Mouse (Mus musculus): ENCODE results near the gene Lrrc74b.
"Not testable (repeated sequence)": the region's sequence is repeated elsewhere in the genome, so short reads cannot be mapped to it uniquely, and the experiment has no call there.

Gene Lrrc74b

GRCm38 (mm10) chr16:17552837-17553236 is 8.2 kb downstream of the Lrrc74b start:
- DNase-seq (ENCODE audit: low spot score): no peak

GRCm38 (mm10) chr16:17542632-17543031 is 18.4 kb downstream of the Lrrc74b start:
- DNase-seq (ENCODE audit: low spot score): no peak

DNA sequence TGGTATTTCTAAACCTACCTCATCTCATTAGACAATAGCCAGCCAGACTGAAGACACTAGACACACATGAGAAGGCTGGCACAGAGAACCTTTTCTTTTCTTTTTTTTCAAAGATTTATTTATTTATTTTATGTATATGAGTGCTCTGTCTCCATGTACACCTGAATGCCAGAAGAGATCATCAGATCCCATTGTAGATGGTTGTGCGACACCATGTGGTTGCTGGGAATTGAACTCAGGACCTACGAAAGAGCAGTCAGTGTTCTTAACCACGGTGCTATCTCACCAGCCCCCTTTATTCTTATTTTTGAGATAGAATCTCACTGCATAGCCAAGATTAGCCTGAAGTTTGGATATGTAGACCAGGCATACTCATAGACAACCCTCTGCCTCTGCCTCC is 24.5 kb downstream of the Lrrc74b start:
- no peak for DNase-seq (ENCODE audit: low spot score)

GRCm38 (mm10) chr16:17532676-17533329 is 28.2 kb downstream of the Lrrc74b start:
- DNase-seq (ENCODE audit: low spot score): no peak

DNA sequence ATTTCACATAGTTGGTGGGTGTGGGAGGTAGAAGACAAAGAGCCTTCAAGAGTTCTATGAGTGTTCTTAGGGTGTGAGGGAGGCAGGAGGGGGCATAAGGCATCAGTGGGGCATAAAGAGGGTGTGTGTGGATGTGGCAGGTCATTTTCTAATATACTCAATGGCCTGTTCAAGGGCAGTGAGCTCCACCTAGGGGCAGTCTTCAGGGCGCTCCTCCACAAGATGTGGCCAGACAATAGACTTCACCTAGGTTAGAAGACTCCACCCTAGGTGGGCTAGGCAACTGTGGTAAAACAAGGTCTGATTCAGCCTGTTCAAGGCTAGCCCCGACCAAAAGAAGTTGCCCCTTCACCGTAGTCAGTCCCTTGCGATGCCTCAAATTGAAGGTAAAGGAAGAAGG is 28.8 kb downstream of the Lrrc74b start:
- DNase-seq (ENCODE audit: low spot score): no peak

DNA sequence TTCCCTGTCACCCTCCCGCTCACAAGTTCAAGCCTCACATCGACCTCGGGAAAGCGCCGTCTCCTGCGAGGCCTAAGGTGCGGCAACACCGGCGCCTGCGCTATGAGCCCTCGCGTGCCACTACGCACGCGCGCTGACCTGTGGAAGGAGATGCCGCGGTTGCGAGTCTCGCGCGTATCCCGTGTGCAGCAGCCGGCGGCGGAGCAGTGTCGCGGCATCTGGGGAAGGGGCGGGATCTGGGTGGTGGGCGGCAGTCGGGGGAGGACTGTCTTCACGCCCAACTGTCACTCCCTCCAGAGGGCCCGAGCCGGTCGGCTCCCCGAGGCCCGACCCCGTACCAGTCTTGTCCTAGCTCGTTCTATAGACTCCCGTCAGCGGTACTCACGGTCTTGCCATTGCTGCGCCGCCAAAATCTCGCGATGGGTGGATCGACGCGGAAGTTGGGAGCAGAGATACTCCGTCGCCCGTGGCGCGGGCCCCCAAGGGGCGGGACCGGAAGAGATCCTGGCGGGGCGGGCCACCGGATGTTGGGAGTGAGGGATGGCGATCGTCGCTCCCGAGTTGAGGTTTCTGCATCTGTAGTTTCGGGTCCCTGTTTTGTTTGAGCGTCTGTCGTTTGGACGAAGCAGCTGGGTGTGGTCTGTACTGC is 30.3 kb downstream of the Lrrc74b start, which contains the start of gene Thap7:
Thap7 (minus strand) TSS at position 497 of the 649 bp plus-strand sequence.
- peak; percentile 94 for DNase-seq (ENCODE audit: low spot score)

DNA sequence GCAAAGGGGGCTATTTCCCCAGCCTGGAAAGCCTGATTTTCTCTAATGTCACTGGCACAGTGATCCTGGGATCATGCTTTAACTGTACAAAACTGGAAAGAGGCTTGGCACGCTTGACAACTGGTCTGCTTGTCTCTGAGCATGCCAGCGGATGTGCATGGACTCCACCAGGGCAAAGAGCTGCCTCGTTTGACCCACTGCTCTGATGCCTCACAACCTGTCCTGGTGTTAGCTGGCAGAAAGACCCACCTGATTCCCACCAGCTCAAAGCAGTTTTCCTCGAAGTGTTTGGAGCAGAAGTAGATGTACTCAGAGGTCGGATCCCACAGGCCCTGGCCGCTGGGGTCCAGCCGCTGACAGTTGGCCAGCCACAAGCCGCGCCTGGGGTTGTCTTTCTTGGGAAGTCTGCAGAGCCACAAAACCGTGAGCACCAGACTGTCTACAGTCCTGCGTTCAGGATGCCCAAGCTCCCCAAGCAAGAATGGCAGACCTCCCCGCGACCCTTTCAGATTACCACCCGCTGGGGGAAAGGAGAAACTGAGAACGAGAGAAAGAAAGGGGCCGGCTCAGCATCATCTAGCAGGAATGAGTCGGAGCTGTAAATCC is 31.0 kb downstream of the Lrrc74b start:
- no peak for DNase-seq (ENCODE audit: low spot score)

DNA sequence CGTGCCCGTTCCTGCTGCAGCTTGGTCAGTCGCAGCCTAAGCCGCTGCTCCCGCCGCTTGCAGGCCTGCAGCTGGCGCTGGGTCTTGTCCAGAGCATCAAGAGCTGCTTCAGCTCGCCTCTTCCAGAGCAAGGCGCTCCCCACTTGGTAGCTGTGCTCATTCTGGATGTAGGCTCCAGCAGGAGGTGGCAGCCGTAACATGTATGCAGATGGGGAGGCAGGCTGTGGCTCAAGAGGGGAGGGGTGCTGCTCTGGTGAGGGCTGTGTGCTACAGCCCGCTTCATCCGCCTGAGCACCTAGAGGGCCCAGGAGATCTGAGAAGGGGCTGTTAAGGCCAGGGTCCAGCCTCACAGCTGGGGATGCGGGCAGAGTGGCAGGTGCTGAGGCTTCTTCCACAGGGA is 32.8 kb downstream of the Lrrc74b start:
- no peak for DNase-seq (ENCODE audit: low spot score)

DNA sequence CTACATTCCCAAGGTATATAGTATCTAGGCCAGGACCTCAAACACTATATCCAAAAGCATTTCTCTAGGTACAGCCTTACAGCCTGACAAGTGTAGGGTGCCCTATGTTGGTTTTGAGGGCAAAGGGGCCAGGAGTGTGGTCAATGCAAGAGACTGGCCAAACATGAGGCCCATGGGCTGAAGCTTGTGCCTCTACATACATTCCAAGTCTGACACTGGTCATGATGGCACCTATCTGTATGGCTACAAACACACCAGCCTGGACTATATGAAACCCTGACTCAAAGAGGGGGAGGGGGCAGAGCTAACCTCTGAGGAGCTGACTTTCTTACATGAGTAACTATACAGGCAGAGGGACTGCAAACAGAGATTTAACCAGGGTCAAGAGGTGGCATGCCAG is 33.4 kb downstream of the Lrrc74b start:
- DNase-seq (ENCODE audit: low spot score): no peak

- DNase-seq (ENCODE audit: low spot score): no peak
Measured at GRCm38 (mm10) chr16:17526223-17526622, 34.8 kb downstream of the Lrrc74b start.

- no peak for DNase-seq (ENCODE audit: low spot score)
Measured at GRCm38 (mm10) chr16:17525524-17525923, 35.5 kb downstream of the Lrrc74b start.

DNA sequence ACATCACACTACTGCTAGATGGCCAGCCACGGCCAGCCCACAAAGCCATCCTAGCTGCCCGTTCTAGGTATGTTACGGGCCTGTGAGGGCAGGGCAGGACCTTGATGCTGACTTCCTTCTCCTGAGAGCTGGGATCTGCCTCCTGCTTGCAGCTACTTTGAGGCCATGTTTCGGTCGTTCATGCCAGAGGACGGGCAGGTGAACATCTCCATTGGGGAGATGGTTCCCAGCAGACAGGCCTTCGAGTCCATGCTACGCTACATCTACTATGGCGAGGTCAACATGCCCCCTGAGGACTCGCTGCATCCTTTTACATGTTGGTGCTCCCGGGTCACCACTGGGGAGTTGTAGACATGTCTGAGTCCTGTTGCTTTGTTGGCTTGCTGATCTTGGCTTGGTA is 36.9 kb downstream of the Lrrc74b start:
- DNase-seq (ENCODE audit: low spot score): no peak

- no peak for DNase-seq (ENCODE audit: low spot score)
Measured at GRCm38 (mm10) chr16:17518910-17519309, 42.1 kb downstream of the Lrrc74b start.

DNA sequence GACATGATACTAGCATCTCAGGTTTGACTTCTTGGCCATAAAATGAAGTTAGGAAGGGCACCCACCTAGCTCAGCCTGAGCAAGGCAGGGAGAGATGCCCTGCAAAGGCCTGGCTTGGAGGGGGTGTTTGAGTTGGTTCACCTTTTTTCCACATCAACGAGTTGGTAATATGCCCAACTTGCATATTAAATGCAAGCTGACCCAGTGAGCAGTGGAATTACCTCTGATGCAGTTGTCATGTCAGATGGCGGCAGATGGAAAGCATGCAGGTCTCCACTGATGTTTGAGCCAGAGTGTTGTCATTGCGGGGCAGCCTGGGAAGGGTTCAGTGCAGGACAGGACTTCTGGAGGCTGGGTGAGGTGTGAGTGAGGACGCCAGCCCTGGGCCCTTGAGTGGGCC is 49.6 kb downstream of the Lrrc74b start:
- no peak for DNase-seq (ENCODE audit: low spot score)

GRCm38 (mm10) chr16:17510686-17511085 is 50.4 kb downstream of the Lrrc74b start:
- no peak for DNase-seq (ENCODE audit: low spot score)

DNA sequence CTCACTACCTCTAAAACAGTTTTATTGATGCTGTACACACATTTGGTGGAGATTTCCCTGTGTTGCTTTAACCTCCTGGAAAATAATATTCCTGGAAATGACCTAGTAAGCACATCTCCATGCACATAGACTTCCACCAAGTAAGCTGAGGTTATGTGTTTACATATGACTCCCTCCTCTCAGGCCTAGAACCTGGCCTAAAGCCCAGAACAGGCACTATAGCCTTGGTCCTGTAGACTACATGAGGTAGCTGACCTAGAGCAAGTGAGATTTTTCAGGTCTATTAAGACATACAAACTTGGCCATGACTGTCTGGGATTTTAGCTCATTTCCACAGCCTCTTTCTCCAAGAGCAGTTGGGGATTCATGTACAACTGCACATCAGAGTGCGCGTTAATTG is 50.9 kb downstream of the Lrrc74b start:
- no peak for DNase-seq (ENCODE audit: low spot score)

- DNase-seq (ENCODE audit: low spot score): no peak
Measured at GRCm38 (mm10) chr16:17509240-17509597, 51.8 kb downstream of the Lrrc74b start.

- peak; percentile 86 for DNase-seq (ENCODE audit: low spot score)
Measured at GRCm38 (mm10) chr16:17508546-17509239, 52.4 kb downstream of the Lrrc74b start, which contains the start of gene Lztr1. Lztr1 (plus strand) TSS chr16:17508688.

DNA sequence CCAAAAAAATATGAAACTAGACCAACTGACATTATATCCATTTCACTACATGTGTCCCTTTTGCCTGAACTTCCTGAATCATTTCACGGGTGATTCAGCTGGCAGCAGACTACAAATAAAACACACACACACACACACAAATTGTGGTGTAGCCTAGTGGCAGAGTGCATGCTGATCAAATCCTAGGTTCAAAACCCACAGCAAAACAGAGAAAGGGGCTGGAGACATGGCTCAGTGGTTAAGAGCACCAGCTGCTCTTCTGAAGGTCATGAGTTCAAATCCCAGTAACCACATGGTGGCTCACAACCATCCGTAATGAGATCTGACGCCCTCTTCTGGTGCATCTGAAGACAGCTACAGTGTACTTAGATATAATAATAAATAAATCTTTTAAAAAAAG is 53.0 kb downstream of the Lrrc74b start:
- DNase-seq (ENCODE audit: low spot score): not testable (repeated sequence)

GRCm38 (mm10) chr16:17507018-17507552 is 54.0 kb downstream of the Lrrc74b start:
- DNase-seq (ENCODE audit: low spot score): no peak

- no peak for DNase-seq (ENCODE audit: low spot score)
Measured at GRCm38 (mm10) chr16:17502681-17503080, 58.4 kb downstream of the Lrrc74b start.

GRCm38 (mm10) chr16:17499249-17499883 is 61.7 kb downstream of the Lrrc74b start:
- no peak for DNase-seq (ENCODE audit: low spot score)

Measured in spleen, adult 12 weeks (tissue).